Mouse (Mus musculus): Measurements from ENCODE around the gene Il2rg. TPM values are rescaled to one million over a fixed set of nuclear protein-coding genes. Genes with fewer than 3 reads are reported as not detected.

Il2rg gene
- polyA plus RNA-seq, 1 experiment from 2014 or later: 204 TPM

GRCm38 (mm10) chrX:101221834-101222795, 45.9 kb downstream of the Il2rg start, which contains the start of gene Snx12:
Snx12 (minus strand) TSS chrX:101222563.
- Histone ChIP-seq H3K79me2 (ENCODE audit: inconsistent target) (peaks cover 37% of the 10 kb centered on the region), H3K36me3 (ENCODE audit: inconsistent target) (no peaks in the 10 kb centered on the region), H3K4me3 (ENCODE audit: inconsistent target) (peak within 1 kb of the TSS; percentile 59), H3K27ac (peak within 1 kb of the TSS; percentile 62)
- WGBS (ENCODE audit: missing documents): 26% methylated on average over 53 of the region's 55 CpGs

Other genes starting within 250 kb of the Il2rg start
- gene Tex11, start 208.6 kb downstream of the Il2rg start, polyA plus RNA-seq (2018): 0.04 TPM in 1 of 3 replicates, not detected in the others
- gene Slc7a3, start 182.2 kb downstream of the Il2rg start, polyA plus RNA-seq (2018): not detected in 3 replicates
- gene Snx12, start 45.7 kb downstream of the Il2rg start, polyA plus RNA-seq (2018): 65.8 to 95.1 TPM (median 67.1 TPM) in 3 replicates
- gene Foxo4, start 13.7 kb downstream of the Il2rg start, polyA plus RNA-seq (2018): 8.1 to 15.6 TPM (median 9.5 TPM) in 3 replicates
- 0.23 TPM in 1 of 3 replicates, not detected in the others for gene Gm614, start 4.3 kb downstream of the Il2rg start, polyA plus RNA-seq (2018)
- gene Gm20489, start 768 bp upstream of the Il2rg start, polyA plus RNA-seq (2018): not detected in 3 replicates
- gene Med12, start 5.8 kb upstream of the Il2rg start, polyA plus RNA-seq (2018): 35.4 to 43.8 TPM (median 41.3 TPM) in 3 replicates
- not detected in 3 replicates for gene Nlgn3, start 30.9 kb upstream of the Il2rg start, polyA plus RNA-seq (2018)
- not detected in 3 replicates for gene Gjb1, start 108.1 kb upstream of the Il2rg start, polyA plus RNA-seq (2018)
- gene Zmym3, start 152.6 kb upstream of the Il2rg start, polyA plus RNA-seq (2018): 11.5 to 20.5 TPM (median 15.3 TPM) in 3 replicates
- 169 to 225 TPM (median 178 TPM) in 3 replicates for gene Nono, start 161.1 kb upstream of the Il2rg start, polyA plus RNA-seq (2018)
- gene Itgb1bp2, start 180.8 kb upstream of the Il2rg start, polyA plus RNA-seq (2018): 0.35 TPM in 1 of 3 replicates, not detected in the others

All from macrophage (primary cell).